Mouse (Mus musculus): ENCODE measurements around the gene Eaf1. TPM values are rescaled to one million over a fixed set of nuclear protein-coding genes. Genes with fewer than 3 reads are reported as not detected.

Gene Eaf1
- polyA plus RNA-seq, 1 experiment from 2014 or later = 14.9 TPM

DNA sequence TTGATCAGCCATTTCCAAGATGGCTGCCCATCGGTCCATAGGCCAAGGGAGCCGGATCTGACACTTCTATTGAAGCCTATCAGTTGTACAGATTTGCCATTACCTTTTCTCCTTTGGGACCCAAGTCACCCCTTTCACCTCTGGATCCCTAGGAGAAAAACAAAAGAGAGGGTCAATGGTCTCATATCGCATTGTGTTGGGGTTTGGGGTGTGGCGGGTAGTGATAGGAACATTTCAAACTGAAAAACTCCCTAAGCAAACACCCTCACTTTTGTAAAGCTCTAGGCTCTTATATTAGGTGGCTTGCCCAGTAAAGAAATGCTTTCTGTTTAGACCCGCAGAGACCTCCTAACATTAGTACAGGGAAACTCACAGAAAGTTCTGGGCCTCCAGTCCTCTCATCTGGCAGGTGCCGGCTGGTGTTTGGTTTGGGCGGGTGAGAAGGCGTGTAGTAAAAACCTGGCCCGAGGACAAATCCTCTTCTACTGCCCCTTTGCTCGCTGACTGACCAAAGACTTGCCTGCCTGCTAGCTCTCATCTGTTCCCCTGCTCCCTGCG, 49.8 kb downstream of the Eaf1 start:
- ATAC-seq (replicated peaks; ENCODE audit: low FRiP score, low read depth) = no peak
- H3K9ac ChIP-seq (ENCODE audit: low read depth, low read length) = no peak overlapping the region
- no peaks in the 10 kb centered on the region for H3K4me1 ChIP-seq (replicated peaks; ENCODE audit: insufficient read depth, low read length)
- no peaks in the 10 kb centered on the region for H3K36me3 ChIP-seq (ENCODE audit: insufficient read depth, low read length)
- no peaks in the 10 kb centered on the region for H3K27me3 ChIP-seq (ENCODE audit: insufficient read depth, low read length)
- H3K4me2 ChIP-seq (ENCODE audit: low read length) = no peak overlapping the region
- WGBS = 74% methylated on average over 11 of the region's 11 CpGs
- no peaks in the 10 kb centered on the region for H3K9me3 ChIP-seq (replicated peaks; ENCODE audit: low read length)
- no peak overlapping the region for H3K4me3 ChIP-seq (replicated peaks; ENCODE audit: low read depth, low read length)
- no peak overlapping the region for H3K27ac ChIP-seq
- TF ChIP-seq CTCF (IDR thresholded peaks at IDR 0.05; ENCODE audit: low read depth) = no peak
- DNase-seq (ENCODE audit: low spot score) = no peak

DNA sequence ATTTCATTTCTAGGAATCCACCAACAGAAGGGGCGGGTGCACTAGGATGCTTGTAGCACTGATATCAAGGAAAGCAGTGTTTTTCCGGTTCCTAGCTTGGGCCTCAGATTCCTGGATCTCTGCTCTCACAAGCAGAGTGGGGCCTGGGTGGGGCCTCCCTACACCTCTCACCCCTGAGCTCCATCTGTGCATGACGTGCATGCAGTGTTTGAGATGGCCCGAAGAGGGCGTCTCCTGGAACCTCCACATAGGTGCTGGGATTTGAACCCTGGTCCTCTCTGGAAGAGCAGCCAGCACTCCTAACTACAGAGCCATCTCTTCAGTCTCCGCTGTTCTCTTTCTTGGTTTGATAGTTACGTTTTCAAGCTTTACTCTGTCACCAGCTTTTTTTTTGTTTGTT, 60.8 kb downstream of the Eaf1 start:
- Histone ChIP-seq H3K9me3 (replicated peaks; ENCODE audit: low read length) (no peaks in the 10 kb centered on the region), H3K4me3 (replicated peaks; ENCODE audit: low read depth, low read length) (no peak overlapping the region), H3K27ac (no peak overlapping the region), H3K4me2 (ENCODE audit: low read length) (no peak overlapping the region), H3K9ac (ENCODE audit: low read depth, low read length) (no peak overlapping the region), H3K4me1 (replicated peaks; ENCODE audit: insufficient read depth, low read length) (0 out of 2 replicates have a peak, but pooled peaks cover 5% of the 10 kb centered on the region), H3K27me3 (ENCODE audit: insufficient read depth, low read length) (no peaks in the 10 kb centered on the region), H3K36me3 (ENCODE audit: insufficient read depth, low read length) (no peaks in the 10 kb centered on the region)
- WGBS = 92% methylated on average over 7 of the region's 7 CpGs
- TF ChIP-seq CTCF (IDR thresholded peaks at IDR 0.05; ENCODE audit: low read depth) = no peak
- no peak for DNase-seq (ENCODE audit: low spot score)
- ATAC-seq (replicated peaks; ENCODE audit: low FRiP score, low read depth) = no peak

GRCm38 (mm10) chr14:31555963-31556434, 61.8 kb downstream of the Eaf1 start:
- peaks cover 12% of the 10 kb centered on the region; the same call in 1 of the 2 replicates for H3K4me1 ChIP-seq (replicated peaks; ENCODE audit: insufficient read depth, low read length)
- no peak overlapping the region for H3K9ac ChIP-seq (ENCODE audit: low read depth, low read length)
- H3K36me3 ChIP-seq (ENCODE audit: insufficient read depth, low read length) = no peaks in the 10 kb centered on the region
- no peak overlapping the region for H3K4me2 ChIP-seq (ENCODE audit: low read length)
- H3K9me3 ChIP-seq (replicated peaks; ENCODE audit: low read length) = no peaks in the 10 kb centered on the region
- 33% methylated on average over 14 of the region's 14 CpGs for WGBS
- H3K27me3 ChIP-seq (ENCODE audit: insufficient read depth, low read length) = no peaks in the 10 kb centered on the region
- ATAC-seq (replicated peaks; ENCODE audit: low FRiP score, low read depth) = no peak
- TF ChIP-seq CTCF (IDR thresholded peaks at IDR 0.05; ENCODE audit: low read depth) = no peak
- no peak overlapping the region for H3K4me3 ChIP-seq (replicated peaks; ENCODE audit: low read depth, low read length)
- no peak overlapping the region for H3K27ac ChIP-seq
- no peak for DNase-seq (ENCODE audit: low spot score)

GRCm38 (mm10) chr14:31556526-31557260, 62.5 kb downstream of the Eaf1 start:
- no peak overlapping the region for H3K4me3 ChIP-seq (replicated peaks; ENCODE audit: low read depth, low read length)
- no peak overlapping the region for H3K4me2 ChIP-seq (ENCODE audit: low read length)
- no peaks in the 10 kb centered on the region for H3K9me3 ChIP-seq (replicated peaks; ENCODE audit: low read length)
- no peak for TF ChIP-seq CTCF (IDR thresholded peaks at IDR 0.05; ENCODE audit: low read depth)
- H3K36me3 ChIP-seq (ENCODE audit: insufficient read depth, low read length) = no peaks in the 10 kb centered on the region
- H3K9ac ChIP-seq (ENCODE audit: low read depth, low read length) = no peak overlapping the region
- ATAC-seq (replicated peaks; ENCODE audit: low FRiP score, low read depth) = no peak
- peaks cover 12% of the 10 kb centered on the region; the same call in 1 of the 2 replicates for H3K4me1 ChIP-seq (replicated peaks; ENCODE audit: insufficient read depth, low read length)
- 82% methylated on average over 9 of the region's 9 CpGs for WGBS
- H3K27me3 ChIP-seq (ENCODE audit: insufficient read depth, low read length) = no peaks in the 10 kb centered on the region
- DNase-seq (ENCODE audit: low spot score) = no peak
- no peak overlapping the region for H3K27ac ChIP-seq

GRCm38 (mm10) chr14:31557273-31557672, 63.1 kb downstream of the Eaf1 start:
- 46% methylated on average over 8 of the region's 8 CpGs for WGBS
- Histone ChIP-seq H3K27ac (no peak overlapping the region), H3K36me3 (ENCODE audit: insufficient read depth, low read length) (no peaks in the 10 kb centered on the region), H3K9ac (ENCODE audit: low read depth, low read length) (no peak overlapping the region), H3K4me2 (ENCODE audit: low read length) (no peak overlapping the region), H3K4me1 (replicated peaks; ENCODE audit: insufficient read depth, low read length) (peaks cover 12% of the 10 kb centered on the region; the same call in 1 of the 2 replicates), H3K4me3 (replicated peaks; ENCODE audit: low read depth, low read length) (no peak overlapping the region), H3K27me3 (ENCODE audit: insufficient read depth, low read length) (no peaks in the 10 kb centered on the region), H3K9me3 (replicated peaks; ENCODE audit: low read length) (no peaks in the 10 kb centered on the region)
- TF ChIP-seq CTCF (IDR thresholded peaks at IDR 0.05; ENCODE audit: low read depth) = no peak
- ATAC-seq (replicated peaks; ENCODE audit: low FRiP score, low read depth) (no peak), DNase-seq (ENCODE audit: low spot score) (peak; percentile 58)

- ATAC-seq (replicated peaks; ENCODE audit: low FRiP score, low read depth) (no peak), DNase-seq (ENCODE audit: low spot score) (peak; percentile 55)
- WGBS = 38% methylated on average over 9 of the region's 9 CpGs
- Histone ChIP-seq H3K9me3 (replicated peaks; ENCODE audit: low read length) (no peaks in the 10 kb centered on the region), H3K36me3 (ENCODE audit: insufficient read depth, low read length) (no peaks in the 10 kb centered on the region), H3K4me3 (replicated peaks; ENCODE audit: low read depth, low read length) (no peak overlapping the region), H3K27ac (no peak overlapping the region), H3K4me2 (ENCODE audit: low read length) (no peak overlapping the region), H3K27me3 (ENCODE audit: insufficient read depth, low read length) (no peaks in the 10 kb centered on the region), H3K4me1 (replicated peaks; ENCODE audit: insufficient read depth, low read length) (peaks cover 12% of the 10 kb centered on the region; the same call in 1 of the 2 replicates), H3K9ac (ENCODE audit: low read depth, low read length) (no peak overlapping the region)
- TF ChIP-seq CTCF (IDR thresholded peaks at IDR 0.05; ENCODE audit: low read depth) = no peak
Observed at GRCm38 (mm10) chr14:31557784-31558183, 63.6 kb downstream of the Eaf1 start.
